Mouse (Mus musculus): Measurements from ENCODE around the gene Ankrd33.

Ankrd33 gene

GRCm38 (mm10) chr15:101125561-101125960, 10.0 kb downstream of the Ankrd33 start:
- no peak for DNase-seq (ENCODE audit: low read depth)

GRCm38 (mm10) chr15:101126876-101127544, 11.5 kb downstream of the Ankrd33 start:
- no peak for DNase-seq (ENCODE audit: low read depth)

DNA sequence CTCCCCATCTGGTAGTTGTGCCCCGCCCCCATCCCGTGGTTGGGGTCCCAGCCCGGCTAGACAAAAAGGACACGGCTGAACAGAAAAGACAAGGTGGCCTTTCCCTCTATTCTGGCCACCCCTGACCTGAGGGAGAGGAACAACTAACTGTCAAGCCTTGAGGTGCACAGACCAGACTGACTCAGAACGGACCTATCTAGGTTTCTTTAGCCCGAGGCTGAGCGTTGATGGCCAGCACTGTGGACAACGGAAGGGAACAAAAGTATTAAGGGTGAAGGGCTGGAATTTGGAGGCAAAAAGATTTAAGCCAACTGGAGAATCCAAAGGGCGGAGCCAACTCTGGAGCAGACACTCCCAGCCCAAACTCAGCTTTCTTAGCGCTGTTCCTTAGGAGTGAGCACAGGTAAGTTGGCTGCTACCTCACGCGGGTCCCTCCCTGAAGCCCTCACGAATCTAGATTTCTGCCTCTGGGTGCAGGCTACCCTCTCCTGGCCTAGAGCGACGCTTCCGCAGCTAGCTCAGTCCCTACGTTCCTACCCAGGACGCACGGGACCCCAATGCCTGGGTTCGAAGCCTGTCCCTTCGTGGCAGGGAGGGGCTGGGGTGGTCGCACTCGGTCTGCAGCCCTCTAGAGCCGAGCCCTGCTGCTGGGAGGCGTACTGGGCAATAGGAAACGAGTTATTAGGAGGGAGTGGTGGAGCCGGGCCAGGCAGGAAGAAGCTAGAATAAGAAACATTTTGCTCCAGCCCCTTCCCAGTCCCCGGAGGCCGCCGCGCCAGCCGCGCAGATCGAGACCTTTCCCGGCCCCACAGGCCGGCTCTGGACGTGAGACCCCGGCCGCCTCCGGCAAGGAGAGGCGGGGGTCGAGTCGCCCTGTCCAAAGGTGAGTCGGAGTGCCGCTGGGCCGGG, 12.9 kb downstream of the Ankrd33 start, which contains the start of gene Acvrl1:
TSS of gene Acvrl1 (plus strand) at position 342 of the 909 bp plus-strand sequence.
- DNase-seq (ENCODE audit: low read depth): no peak

GRCm38 (mm10) chr15:101129412-101129811, 13.9 kb downstream of the Ankrd33 start:
- DNase-seq (ENCODE audit: low read depth): no peak

DNA sequence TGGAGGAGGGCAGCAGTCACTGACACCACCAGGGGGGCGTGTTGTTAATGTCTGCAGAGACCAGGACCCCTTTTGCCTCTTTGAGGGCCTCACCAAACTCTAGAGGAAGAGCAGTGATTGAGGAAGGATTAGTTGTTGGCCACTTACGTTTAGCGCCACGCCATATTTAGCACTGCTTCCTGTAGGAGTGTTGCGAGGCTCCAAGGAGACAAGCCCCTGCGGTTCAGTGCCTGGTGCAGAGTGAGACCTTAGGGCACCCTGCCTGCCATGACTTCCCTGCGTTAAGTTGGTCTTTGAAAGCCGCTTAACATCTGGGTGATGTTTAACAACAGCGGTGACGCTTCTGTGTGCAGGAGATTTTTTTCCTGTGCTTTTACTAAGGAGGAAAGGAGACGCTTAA, 15.9 kb downstream of the Ankrd33 start:
- DNase-seq (ENCODE audit: low read depth): no peak

- DNase-seq (ENCODE audit: low read depth): no peak
Observed at GRCm38 (mm10) chr15:101132041-101132440, 16.5 kb downstream of the Ankrd33 start.

GRCm38 (mm10) chr15:101132761-101133160, 17.2 kb downstream of the Ankrd33 start:
- no peak for DNase-seq (ENCODE audit: low read depth)

- peak; percentile 77 for DNase-seq (ENCODE audit: low read depth)
Observed at GRCm38 (mm10) chr15:101133993-101134704, 18.6 kb downstream of the Ankrd33 start.

GRCm38 (mm10) chr15:101135405-101135804, 19.9 kb downstream of the Ankrd33 start:
- no peak for DNase-seq (ENCODE audit: low read depth)

- no peak for DNase-seq (ENCODE audit: low read depth)
Observed at GRCm38 (mm10) chr15:101137455-101137854, 21.9 kb downstream of the Ankrd33 start.

- DNase-seq (ENCODE audit: low read depth): no peak
Observed at GRCm38 (mm10) chr15:101138675-101139074, 23.1 kb downstream of the Ankrd33 start.

- no peak for DNase-seq (ENCODE audit: low read depth)
Observed at GRCm38 (mm10) chr15:101139885-101140284, 24.3 kb downstream of the Ankrd33 start.

DNA sequence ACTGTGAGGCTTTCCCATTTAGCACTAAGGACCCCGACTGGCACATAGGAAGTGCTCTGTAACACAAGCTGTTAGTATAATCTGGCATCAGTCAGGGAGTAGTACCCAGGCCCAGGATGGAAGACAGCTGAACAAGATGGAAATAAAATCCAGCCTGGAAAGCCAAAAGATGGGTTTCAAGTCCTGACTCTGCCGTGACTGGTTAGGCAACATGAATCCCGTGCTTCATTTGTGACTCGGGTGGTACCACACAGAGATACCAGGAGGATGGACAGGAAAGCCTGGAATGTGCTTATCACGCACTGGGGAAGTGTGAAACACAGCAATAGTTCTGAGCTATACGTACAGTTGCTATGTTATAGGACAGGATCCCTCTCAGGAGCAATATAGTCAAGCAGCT, 25.0 kb downstream of the Ankrd33 start:
- no peak for DNase-seq (ENCODE audit: low read depth)

DNA sequence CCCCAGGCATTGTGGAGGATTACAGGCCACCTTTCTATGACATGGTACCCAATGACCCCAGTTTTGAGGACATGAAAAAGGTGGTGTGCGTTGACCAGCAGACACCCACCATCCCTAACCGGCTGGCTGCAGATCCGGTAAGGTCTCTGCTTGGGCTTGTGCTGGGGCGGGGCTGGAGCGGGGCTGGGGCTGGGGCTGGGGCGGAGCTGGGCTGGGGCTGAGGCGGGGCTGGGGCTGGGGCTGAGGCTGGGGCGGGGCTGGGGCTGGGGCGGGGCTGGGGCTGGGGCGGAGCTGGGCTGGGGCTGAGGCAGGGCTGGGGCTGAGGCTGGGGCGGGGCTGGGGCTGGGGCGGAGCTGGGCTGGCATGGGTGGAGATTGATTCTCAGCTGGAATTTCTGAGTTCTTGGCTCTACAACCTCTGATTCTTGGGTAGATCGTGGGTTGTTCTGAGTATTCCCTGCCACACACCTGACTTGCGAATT, 25.5 kb downstream of the Ankrd33 start:
- peak; percentile 66 for DNase-seq (ENCODE audit: low read depth)

DNA sequence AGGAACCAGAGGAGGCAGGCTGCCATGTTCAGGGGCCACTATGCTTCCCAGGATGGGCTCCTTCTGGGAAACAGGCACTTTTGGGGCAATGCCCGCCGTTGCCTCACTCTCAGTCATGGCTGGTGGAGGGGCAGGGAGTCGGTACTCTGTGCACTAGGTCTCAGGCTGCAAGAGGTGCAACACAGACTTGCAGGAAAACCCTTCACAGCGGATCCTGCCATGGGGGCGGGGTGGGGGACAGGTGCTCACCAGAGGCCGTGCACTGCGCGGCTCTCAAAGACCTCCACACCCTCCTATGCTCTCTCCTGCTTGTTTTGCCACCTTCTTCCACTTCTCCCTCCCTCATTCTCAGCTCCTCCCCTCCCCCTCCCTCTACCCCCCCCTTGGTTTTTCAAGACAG, 27.1 kb downstream of the Ankrd33 start:
- no peak for DNase-seq (ENCODE audit: low read depth)

DNA sequence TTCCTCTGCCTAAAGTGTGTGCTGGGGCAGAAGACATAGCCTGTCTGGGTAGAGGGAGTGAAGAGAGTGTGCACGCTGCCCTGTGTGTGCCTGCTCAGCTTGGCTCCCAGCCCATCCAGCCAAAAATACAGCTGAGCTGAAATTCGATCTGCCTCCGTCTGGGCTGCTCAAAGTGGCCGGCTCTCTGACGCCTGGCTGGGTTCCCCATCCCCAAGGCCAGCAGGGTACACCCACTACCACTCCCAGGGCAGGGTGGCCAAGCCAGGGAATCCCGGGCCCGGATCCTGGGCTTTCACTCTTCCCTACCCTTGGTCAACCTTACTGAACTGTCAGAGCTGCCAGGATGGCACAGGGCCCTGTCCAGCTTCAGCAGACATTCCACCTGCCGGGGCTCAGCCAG, 27.9 kb downstream of the Ankrd33 start:
- DNase-seq (ENCODE audit: low read depth): peak; percentile 67

GRCm38 (mm10) chr15:101144176-101144575, 28.6 kb downstream of the Ankrd33 start:
- DNase-seq (ENCODE audit: low read depth): peak; percentile 67

GRCm38 (mm10) chr15:101144779-101145178, 29.2 kb downstream of the Ankrd33 start:
- no peak for DNase-seq (ENCODE audit: low read depth)

DNA sequence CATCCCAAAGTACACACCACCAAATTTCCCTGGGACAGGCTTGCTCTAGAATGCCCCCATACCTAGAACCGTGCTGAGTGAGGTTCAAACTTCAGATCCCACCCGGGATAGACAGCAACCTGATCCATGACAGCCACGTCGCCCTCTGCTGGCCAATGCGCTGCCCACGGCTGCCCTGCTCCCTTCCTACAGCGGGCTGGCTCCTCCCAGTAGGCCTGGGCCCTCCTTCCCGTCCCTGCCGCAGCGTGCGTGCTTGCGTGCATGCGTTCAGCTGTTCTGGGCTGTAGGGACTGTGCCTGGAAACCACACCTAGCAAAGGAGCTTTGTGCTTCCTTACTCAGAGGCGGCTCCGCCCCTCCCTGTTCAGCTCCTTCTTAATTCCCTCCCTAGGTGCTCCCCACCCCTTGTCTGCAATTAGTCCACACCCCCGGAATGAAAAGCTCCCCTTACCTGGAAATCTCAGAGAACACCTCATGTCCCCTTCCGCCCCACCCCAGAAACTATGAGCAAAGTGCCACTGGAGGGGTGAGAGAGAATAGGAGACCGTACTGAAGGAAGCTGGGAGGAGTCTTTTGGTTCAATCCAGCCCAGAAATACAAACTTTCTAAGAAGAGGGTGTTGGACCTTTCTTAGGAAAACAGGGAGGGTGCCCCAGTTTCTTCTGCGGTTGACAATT, 30.0 kb downstream of the Ankrd33 start:
- peak; percentile 96 for DNase-seq (ENCODE audit: low read depth)

GRCm38 (mm10) chr15:101146100-101146965, 30.8 kb downstream of the Ankrd33 start:
- peak; percentile 70 for DNase-seq (ENCODE audit: low read depth)
